Mouse (Mus musculus): ENCODE measurements around the gene Lrrc17. TPM values are rescaled to one million over a fixed set of nuclear protein-coding genes. Genes with fewer than 3 reads are reported as not detected.

Lrrc17 gene
- 10 to 100 TPM in 1 of 2 experiments, 1 to 10 TPM in 1; 9.8 to 14.3 TPM for total RNA-seq (2021)
- long read RNA-seq, experiment 1, transcript Lrrc17-201 (4 exons, 2,154 nt) = major isoform, 6 of 8 reads
- long read RNA-seq, experiment 1, partial matches to known transcripts = 0 of 8 reads
- long read RNA-seq, experiment 1, other reads (novel, unspliced or antisense) = 2 of 8 reads
- long read RNA-seq, experiment 2, transcript Lrrc17-201 (4 exons, 2,154 nt) = major isoform, 14 of 15 reads
- long read RNA-seq, experiment 2, partial matches to known transcripts = 0 of 15 reads
- long read RNA-seq, experiment 2, other reads (novel, unspliced or antisense) = 1 of 15 reads

DNA sequence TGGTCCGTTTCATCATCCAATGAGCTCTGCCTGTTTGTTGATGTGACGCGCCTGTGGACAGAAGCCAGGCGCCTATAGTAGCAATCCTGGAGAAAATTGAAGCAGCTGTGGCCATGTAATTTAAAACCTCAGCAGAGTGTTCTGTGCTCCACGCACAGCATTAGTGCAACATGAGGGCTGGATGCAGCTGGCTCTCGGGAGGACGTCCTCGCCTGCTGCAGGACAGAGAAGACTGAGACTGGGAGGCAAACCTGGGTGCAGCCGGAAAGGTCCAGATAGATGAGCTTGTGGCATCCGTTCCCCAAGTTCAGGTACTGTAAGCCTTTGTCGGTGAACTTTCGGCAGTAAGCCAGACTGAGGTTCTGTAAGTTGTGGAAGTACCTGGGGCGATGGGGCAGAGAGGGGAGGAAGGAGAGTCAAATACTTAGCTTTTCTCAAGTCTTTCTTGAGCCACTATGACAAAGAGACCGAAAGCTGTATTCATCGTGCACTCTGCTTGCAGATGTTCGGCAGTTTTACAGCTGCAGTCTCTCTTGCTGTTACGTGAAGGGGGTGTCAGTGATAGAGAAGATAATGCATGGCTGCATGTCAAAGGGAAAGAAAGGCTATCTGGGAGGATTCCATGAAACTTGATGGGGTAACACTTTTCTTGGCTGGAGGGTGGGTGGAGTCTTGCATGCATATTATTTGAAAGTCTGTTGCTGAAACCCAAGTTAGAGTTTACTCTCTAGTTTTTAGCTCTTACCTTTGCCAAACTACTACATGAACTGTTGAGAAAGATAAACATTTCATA lies at the start of gene Lrrc17:
Gene Lrrc17 (plus strand): TSS at position 151 of the 793 bp plus-strand sequence.
- intact Hi-C loops (cut with DNase I; ENCODE audit: low total_unique reads) = no loop called here
- DNase-seq = peak; percentile 44

DNA sequence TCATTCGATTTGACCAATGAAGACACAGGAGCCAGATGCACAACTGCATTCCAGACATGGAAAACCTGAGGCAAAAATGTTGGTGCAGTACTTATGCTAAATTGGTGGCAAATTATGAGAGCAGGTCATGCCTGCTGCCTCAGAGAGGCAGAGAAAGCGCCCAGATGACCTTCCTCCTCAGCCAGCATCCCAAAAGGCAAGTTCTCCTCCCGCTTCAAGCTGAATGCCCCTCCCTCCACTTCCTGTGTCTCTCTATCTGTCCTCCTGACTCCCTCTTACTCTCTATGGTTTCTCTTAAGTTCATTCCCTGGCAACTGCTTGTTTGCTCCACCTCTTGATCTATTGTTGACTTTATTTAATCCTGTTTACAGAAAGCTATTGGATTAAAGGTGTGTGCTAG lies 48.6 kb upstream of the Lrrc17 start:
- intact Hi-C loops (cut with DNase I; ENCODE audit: low total_unique reads) = no loop called here
- DNase-seq = no peak

DNA sequence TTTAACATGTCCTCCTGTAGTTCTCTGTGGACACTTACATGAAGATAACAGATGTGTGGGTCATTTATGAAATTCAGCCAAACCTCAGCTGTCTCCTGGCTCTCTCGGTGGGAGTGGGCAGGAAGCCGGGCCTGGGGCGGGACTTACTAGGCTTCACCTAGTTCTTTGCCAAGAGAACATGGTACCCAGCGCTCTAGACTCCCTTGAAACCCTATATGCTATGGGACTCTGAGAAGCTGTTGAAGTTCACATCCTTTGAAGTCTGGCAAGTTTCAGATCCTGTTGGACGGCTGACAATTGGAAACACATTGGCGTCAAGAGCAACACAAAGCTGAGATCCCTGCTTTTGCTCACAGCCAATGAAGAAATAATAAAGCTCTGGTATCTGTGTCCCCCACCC lies 47.0 kb upstream of the Lrrc17 start:
- intact Hi-C loops (cut with DNase I; ENCODE audit: low total_unique reads) = no loop called here
- DNase-seq = peak; percentile 58

DNA sequence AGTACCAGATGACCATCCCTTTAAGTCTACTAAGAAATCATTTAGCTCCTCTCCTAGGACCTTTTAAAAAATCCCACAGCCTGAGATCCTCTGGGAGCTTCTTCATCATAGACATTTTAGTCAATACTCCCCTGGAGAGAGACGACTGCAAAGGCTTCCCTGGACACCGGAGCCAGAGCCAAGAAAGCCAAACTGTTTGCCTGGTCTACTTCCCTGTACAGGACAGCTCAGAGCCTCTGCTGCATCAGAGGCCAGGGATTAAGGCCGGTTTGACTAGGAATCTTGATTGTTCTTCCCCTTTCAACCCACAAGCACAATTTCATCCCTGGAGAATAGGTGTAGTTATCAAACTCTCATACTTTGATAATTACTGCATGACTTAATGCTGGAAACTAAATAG lies 46.5 kb upstream of the Lrrc17 start:
- intact Hi-C loops (cut with DNase I; ENCODE audit: low total_unique reads) = no loop called here
- DNase-seq = peak; percentile 42

DNA sequence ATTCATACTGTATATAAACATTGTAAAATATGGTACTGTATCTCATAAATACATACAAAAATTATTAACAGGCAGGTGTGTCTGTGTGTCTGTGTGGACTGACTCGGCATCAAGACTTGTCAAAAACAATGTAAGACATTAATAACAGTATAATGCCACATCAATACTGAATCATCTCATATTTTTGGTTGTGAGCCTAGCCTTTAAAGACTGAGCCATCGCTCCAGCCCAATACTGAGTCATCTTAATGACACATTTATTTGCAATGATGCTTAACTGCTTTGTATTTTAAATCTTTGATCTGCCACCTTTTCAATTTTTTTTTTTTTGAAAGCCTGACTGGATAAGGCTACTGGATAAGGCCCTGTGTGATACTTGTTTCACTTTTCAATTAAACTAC lies 44.9 kb upstream of the Lrrc17 start:
- intact Hi-C loops (cut with DNase I; ENCODE audit: low total_unique reads) = no loop called here
- no peak for DNase-seq

DNA sequence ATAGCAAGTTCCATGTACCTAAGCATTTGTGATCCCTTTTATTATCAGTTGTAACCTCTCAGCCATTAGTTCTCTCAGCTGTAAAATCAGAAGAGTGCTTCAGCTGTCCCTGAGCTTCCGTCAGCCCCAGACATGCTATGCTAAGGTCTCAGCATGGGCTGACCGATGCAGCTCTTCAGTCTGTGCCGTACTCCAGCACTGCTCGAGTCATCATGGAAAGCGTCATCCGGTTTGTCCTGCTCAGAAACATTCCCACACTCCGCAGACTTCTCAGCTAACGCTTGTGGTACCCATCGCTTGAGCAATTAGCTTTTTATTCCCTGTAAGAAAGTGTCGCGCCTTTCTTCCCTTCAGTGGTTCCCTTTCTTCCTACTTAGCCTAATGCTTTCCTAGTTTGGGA lies 44.4 kb upstream of the Lrrc17 start:
- DNase-seq = no peak
- intact Hi-C loops (cut with DNase I; ENCODE audit: low total_unique reads) = no loop called here

DNA sequence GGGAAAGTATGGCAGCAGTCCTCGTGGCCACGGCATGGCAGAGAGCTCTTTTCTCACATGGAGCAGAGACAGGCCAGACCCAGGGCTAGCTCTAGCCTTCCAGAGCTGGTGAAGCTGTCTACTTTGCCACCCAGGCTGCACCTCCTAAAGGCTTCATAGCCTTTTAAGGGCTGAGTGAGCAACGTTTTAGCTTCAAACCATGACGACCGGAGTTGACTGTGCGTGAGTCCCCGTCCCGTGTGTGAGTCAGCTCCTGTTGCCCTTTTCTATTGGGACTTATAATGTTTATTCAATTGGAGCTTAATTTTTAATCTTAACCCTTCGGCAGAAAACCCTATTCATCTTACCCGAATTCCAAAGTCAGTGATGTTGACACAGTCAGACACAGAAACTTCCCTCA lies 43.2 kb upstream of the Lrrc17 start:
- no peak for DNase-seq
- intact Hi-C loops (cut with DNase I; ENCODE audit: low total_unique reads) = no loop called here

DNA sequence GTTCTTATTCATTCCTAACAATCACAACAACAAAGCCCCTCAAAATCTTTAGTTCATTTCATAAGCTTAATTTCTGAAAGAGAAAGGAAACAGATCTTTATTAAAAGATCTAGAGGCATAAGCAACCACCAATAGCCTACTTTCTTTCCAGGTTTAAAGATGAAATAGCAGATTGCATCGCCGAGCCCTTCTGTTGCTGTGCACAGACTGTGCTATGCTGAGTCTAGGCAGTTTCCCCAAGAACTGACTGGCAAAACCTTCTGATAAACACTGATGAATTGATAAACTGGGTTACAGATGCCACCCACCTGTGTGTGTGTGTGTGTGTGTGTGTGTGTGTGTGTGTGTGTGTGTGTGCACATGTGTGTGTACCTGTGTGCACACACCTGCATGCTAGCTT lies 42.4 kb upstream of the Lrrc17 start:
- DNase-seq = no peak
- intact Hi-C loops (cut with DNase I; ENCODE audit: low total_unique reads) = no loop called here

DNA sequence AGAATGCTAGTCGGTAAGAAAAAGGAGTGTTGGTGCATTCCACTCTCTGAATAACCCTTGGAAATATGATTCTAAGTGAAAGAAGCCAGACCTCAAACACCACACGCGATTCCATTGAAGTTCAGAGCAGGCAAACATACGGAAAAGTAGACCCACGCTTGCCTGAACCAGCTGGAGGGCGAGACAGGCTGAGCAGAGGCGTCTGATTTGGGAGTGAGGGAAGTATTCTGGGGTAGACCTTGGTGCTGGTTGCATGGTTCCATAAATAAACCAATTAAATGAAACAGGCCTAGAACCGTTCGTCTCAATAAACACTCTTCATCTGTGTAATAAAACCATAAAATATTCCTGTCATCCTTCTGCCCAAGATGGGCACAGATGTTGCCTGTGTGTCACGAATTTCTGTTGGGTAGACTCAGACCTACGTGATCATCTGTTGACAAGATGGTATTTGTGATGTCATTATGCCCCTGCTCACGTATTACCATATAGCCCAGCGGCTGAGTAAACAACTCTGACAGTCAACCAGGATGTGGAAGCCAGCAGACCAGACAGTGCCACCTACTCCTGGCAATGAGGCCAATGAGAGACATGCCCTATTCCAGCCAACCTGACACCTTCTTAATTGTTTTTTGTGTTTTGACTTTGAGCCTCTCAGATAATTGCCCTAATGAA lies 40.3 kb upstream of the Lrrc17 start:
- DNase-seq = no peak
- intact Hi-C loops (cut with DNase I; ENCODE audit: low total_unique reads) = no loop called here

DNA sequence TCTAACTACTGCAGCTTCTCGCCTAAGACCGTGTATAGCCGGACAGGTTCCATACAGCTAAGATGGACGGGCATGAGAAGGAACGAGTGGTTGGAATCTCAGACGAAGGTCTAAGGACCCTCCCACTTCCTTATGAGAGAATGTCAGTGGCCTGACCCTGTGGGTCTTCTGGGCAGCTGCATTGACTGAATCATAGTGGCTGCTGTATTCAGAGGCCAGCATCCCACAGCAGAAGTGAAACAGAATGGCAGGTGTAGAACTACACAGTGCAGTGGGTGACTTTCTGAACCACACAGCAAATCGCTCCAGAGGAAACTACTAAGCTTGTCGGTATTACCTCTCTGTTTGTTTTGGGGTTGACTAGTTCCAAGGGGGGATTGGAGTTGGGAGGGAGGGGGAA lies 38.2 kb upstream of the Lrrc17 start:
- intact Hi-C loops (cut with DNase I; ENCODE audit: low total_unique reads) = no loop called here
- DNase-seq = no peak

DNA sequence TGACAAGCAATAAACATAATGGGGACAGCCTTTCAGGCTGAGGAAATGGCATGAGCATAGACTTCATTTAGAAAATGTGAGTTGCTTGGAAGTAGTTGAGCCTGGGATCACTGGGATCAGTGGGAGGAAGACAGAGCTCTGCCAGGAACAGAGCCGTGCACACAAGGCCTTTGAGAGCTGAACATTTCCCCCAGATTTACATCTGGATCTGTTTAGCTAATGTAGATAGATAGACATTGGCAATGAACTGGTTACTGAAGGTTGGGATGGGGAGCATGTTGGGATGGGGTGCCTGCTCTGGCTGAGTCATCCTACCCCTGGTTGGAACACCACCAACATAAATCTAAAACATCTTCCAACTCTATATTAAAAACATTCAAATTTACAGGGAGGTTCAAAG lies 36.5 kb upstream of the Lrrc17 start:
- intact Hi-C loops (cut with DNase I; ENCODE audit: low total_unique reads) = no loop called here

DNA sequence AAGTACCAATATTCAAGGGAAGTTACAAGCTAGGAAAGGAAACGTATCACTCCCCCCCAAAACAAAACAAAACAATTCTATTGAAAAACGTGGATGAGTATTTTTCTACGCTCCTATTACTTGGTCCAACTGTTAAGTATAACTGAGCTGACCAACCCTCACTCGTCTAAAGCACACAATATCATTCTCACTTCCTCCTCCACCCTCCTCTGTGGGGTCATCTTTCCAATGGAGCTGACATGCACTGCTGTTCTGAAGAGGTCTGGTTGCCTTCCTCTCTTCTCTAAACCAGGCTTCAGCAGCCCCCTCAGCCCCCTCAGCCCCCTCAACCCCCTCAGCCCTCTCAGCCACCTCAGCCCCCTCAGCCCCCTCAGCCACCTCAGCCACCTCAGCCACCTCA lies 33.6 kb upstream of the Lrrc17 start:
- DNase-seq = no peak
- intact Hi-C loops (cut with DNase I; ENCODE audit: low total_unique reads) = no loop called here

More for the DNA sequence above, 36.5 kb upstream of the Lrrc17 start:
- DNase-seq = no peak

DNA sequence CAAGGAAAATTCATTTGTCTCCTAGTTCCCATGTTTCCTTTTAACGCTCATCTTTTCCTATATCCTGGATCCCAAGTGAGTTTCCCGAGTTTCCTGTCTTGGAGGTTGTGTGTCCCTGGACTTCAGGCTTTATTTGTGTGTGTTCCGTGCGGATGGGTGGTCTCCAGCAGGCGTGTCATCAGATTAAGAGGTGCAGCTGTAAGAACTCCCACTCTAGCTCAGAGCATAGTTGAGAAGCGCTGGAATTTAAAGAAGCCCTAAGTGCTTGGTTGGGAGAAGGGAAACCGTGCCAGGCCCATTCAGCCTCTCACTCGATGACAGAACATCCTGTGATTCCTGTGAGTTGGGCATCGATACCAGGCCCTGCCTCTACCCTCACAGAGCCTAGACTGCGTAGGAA lies 30.0 kb upstream of the Lrrc17 start:
- intact Hi-C loops (cut with DNase I; ENCODE audit: low total_unique reads) = no loop called here
- DNase-seq = no peak

DNA sequence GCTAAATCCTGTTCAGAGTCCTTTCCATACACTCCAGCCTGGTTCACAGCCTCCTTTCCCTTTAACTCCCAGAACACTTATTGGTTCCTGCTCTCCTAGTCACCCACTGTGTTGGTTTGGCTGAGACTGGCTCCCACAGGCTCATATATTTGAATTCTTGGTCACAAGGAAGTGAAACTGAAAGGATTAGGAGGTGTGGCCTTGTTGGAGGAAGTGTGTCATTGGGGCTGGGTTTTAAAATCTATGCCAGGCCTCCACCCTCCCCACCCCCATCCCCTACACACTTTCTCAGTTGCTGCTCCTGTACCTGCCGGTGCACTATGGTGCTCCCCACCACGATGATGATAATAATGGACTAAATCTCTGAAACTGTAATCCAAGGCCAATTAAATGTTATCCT lies 25.8 kb upstream of the Lrrc17 start:
- intact Hi-C loops (cut with DNase I; ENCODE audit: low total_unique reads) = no loop called here
- no peak for DNase-seq

DNA sequence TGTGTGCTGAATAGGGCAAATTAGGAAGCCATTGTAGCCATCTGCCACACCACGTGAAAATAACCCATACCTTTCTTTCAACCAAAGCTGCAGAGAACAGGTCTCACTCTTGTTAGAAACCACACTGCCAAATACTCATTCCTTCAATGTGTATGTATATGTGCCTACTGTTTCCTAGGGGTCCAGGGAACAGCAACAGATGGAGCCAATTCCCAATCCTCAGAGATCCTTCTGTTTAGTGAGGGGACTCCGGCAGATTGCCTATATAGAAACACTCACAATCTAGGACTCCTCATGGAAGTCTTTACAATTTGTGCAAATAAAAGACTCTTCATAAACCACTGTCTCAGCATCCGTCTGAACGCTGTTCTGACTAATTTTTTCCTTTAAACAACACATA lies 25.2 kb upstream of the Lrrc17 start:
- intact Hi-C loops (cut with DNase I; ENCODE audit: low total_unique reads) = no loop called here
- no peak for DNase-seq

DNA sequence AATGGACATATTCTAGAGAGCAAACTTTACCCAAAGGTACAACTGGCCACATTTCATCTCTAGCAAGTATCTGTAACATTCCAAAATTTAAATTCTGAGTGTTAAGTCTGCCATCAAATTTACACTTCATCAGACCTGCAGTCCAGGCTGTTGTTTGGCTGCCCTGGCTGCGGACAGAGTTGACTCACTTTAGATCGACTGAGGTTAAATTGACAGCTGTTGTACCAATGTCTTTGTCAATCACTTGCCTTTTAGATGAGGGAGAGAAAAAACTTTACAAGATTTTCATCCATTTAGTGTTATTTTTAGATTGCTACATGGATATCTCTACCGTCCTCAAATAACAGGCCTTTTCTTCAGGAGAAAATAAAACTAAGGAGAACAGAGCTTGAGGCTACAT lies 24.2 kb upstream of the Lrrc17 start:
- no peak for DNase-seq
- intact Hi-C loops (cut with DNase I; ENCODE audit: low total_unique reads) = no loop called here

DNA sequence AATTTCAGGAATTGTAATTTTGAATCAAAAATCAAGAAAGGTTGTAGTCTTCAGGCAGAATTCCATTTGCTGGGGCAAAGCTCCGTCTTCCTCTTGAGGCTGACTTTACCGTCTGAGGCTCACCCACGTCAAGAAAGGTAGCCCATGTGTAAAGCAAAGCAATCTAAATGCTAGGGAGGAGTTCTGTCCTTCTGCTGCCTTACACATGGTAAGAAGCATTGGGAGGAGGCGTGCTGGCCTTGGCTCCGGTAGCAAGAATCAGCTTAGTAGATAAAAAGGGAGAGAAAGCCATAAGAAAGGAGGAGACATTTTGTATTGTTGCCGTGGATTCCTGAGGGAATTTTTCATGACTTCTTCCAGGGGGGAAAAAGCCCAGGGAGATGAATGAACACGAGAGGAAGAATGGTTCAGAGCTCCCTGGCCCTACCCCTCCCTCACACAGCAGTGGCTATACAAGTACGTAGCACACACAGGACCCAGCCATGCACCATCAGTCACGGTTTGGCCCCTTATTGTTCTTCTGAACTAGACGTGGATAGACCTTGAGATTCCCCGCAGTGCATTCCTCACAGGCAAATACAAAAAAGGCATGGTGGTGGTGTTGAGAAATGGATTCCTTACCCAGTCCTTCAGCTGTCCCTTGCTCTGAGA lies 16.4 kb upstream of the Lrrc17 start:
- intact Hi-C loops (cut with DNase I; ENCODE audit: low total_unique reads) = no loop called here
- no peak for DNase-seq

DNA sequence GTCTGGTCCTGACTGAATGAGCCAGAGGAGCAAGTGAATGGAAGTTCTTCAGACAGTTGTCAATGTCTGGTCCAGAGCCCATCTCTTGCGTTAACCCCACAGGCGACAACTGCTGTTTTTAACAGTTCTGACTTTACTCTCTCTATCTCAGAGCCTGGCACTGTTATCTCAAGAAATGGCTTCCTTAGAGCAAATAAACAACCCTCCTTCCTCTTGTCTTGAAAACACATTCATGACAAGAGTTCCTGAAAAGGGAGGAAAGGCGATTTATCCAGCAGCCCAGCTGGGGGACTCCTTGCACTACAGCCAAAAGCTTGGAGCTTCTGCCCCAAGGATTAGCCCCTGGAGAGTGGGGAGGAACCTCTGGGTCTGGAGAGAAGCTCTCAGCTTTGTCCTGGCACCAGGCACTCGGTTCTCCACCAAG lies 15.9 kb upstream of the Lrrc17 start:
- peak; percentile 69 for DNase-seq
- intact Hi-C loops (cut with DNase I; ENCODE audit: low total_unique reads) = no loop called here

DNA sequence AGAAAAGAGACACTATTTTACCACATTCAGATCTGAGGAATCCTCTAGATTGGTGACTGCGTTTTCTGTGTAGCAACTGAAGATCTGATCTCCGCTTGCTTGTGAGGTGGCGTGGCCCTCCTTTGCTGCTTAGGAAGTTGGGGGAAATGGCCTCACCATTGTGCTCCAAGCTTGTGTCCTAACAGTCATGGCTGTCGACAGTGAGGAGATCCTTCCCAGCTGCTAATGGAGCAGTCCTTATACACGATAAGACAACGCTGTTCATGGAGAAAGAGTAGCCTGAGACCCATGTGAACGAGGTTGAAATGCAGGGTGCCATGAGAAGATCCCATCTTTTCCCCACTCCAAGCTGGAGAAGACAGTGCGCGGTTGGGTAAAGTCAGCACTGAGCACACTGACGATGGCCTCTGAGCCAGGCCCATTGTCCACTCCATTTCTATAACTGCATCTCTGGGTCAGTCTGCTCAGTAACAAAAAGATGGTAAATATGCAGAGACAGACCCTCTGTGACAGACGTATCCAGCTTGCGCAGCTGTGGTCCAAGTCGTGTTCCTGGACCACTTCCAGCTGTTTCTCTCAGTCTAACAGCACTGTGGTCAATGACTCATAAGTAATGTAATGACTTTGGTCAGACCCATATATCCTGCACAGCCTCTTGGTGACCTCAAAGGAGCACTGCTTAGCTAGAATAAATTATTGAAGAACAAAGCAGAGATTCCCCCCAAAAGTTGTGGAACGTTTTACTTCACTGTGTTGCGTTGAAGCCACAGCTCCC lies 15.1 kb upstream of the Lrrc17 start:
- intact Hi-C loops (cut with DNase I; ENCODE audit: low total_unique reads) = no loop called here
- DNase-seq = peak; percentile 33
